Mouse (Mus musculus) embryonic fibroblast, embryonic 13.5 days (primary cell): ENCODE measurements around the gene Cdh12.

Experiments used
- CTCF ChIP-seq: IDR thresholded peaks from 2 replicates; pipeline ENCODE4 v1.5.1; 2011; ENCODE audit warnings: mild to moderate bottlenecking, control low read depth, low read length, moderate library complexity, borderline replicate concordance; ENCODE audit not compliant: insufficient read depth
- POLR2A ChIP-seq: IDR thresholded peaks from 2 replicates; pipeline ENCODE4 v1.6.1; 2011; ENCODE audit warnings: low read depth, mild to moderate bottlenecking, control low read depth, low read length, moderate library complexity

- TF ChIP-seq POLR2A (no peak), CTCF (no peak)
These were observed 895.7 kb downstream of the Cdh12 start for GRCm38 (mm10) chr15:21344749-21345148.
